Mouse (Mus musculus): ENCODE measurements at regions not wholly inside any gene's neighbourhood (a gene's known extent, or its start where the extent isn't known, plus 50 kb on each side); places are given as distances from the start of the nearest gene placed in this dataset.

DNA sequence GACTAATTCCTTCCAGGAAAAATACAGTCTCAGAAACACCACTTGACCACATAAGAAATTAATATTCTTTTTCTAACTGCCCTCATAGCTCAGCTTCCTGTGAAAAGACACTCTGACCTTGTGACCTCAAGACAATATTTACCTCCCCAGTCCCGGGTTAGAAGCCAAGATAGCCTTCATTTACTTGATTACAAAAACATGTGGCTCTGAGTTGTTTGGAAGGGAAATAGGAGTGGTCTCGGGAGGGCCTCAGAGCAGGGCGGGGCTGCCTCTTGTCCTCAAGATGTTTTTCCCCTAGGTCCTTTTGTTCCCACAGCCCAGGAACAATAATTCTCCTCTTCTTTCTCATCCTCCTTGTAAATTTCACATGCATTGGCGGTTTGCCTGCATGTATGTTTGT is 76.7 kb downstream of the Spesp1 start:
- TF ChIP-seq CTCF (IDR thresholded peaks at IDR 0.05; ENCODE audit: control insufficient read depth, insufficient read depth, insufficient read length) (no peak), MAX (IDR thresholded peaks at IDR 0.05) (no peak), USF1 (IDR thresholded peaks at IDR 0.05; ENCODE audit: low read depth) (no peak), FOSL1 (IDR thresholded peaks at IDR 0.05; ENCODE audit: insufficient read depth, low read length, poor library complexity, severe bottlenecking) (no peak), MYOG (IDR thresholded peaks at IDR 0.05; ENCODE audit: control insufficient read depth, extremely low read depth, insufficient read length) (no peak), MYOD1 (IDR thresholded peaks at IDR 0.05; ENCODE audit: control insufficient read depth, insufficient read length, low read depth) (no peak)
